Mouse (Mus musculus): ENCODE data around the gene Ptprj. TPM values are rescaled to one million over a fixed set of nuclear protein-coding genes. Genes with fewer than 3 reads are reported as not detected.

The Ptprj gene
- polyA plus RNA-seq, 1 experiment = 25.1 TPM

Other genes starting within 250 kb of the Ptprj start
- gene Olfr1274-ps, start 182.0 kb downstream of the Ptprj start, polyA plus RNA-seq (2011; ENCODE audit: insufficient read depth, insufficient read length, low replicate concordance, missing spikeins) = not detected in 2 replicates
- gene Nup160, start 96.6 kb upstream of the Ptprj start, polyA plus RNA-seq (2011; ENCODE audit: insufficient read depth, insufficient read length, low replicate concordance, missing spikeins) = 12.9 and 16.0 TPM in 2 replicates
- 55.2 and 86.8 TPM in 2 replicates for gene Fnbp4, start 164.7 kb upstream of the Ptprj start, polyA plus RNA-seq (2011; ENCODE audit: insufficient read depth, insufficient read length, low replicate concordance, missing spikeins)
- gene Agbl2, start 202.1 kb upstream of the Ptprj start, polyA plus RNA-seq (2011; ENCODE audit: insufficient read depth, insufficient read length, low replicate concordance, missing spikeins) = not detected in 2 replicates

Data from bone marrow, adult 2 months (tissue).